Mouse (Mus musculus) heart, embryonic 11.5 days (tissue): ENCODE measurements around the gene S100g. TPM values are rescaled to one million over a fixed set of nuclear protein-coding genes. Genes with fewer than 3 reads are reported as not detected.

Experiments used
- ATAC-seq: fragments of 200-750 bp; cut with Nextera tagmentation; replicated peaks from 2 replicates; pipeline ENCODE4 v1.8.0; 2017; ENCODE audit warnings: moderate library complexity; ENCODE audit not compliant: insufficient number of reproducible peaks, low FRiP score, low TSS enrichment
- H3K27ac ChIP-seq: fragments of 300-500 bp; sonication (generic); 2 replicates; pipeline ENCODE4 v1.5.1; 2014; ENCODE audit warnings: mild to moderate bottlenecking, low read depth, low read length
- H3K27me3 ChIP-seq: fragments of 300-500 bp; sonication (generic); 2 replicates; pipeline ENCODE4 v1.6.1; 2014; ENCODE audit warnings: mild to moderate bottlenecking, low read length, mixed read lengths; ENCODE audit not compliant: control insufficient read depth, insufficient read depth
- H3K36me3 ChIP-seq: fragments of 300-500 bp; sonication (generic); 2 replicates; pipeline ENCODE4 v1.6.1; 2014; ENCODE audit warnings: mild to moderate bottlenecking, low read length, moderate library complexity, mixed read lengths; ENCODE audit not compliant: control insufficient read depth, insufficient read depth
- H3K4me1 ChIP-seq: fragments of 300-500 bp; sonication (generic); 2 replicates; pipeline ENCODE4 v1.6.1; 2014; ENCODE audit warnings: low read length; ENCODE audit not compliant: control insufficient read depth, insufficient read depth
- H3K4me2 ChIP-seq: fragments of 300-500 bp; sonication (generic); 2 replicates; pipeline ENCODE4 v1.6.1; 2014; ENCODE audit warnings: mild to moderate bottlenecking, moderate library complexity
- H3K4me3 ChIP-seq: fragments of 300-500 bp; sonication (generic); 2 replicates; pipeline ENCODE4 v1.5.1; 2014; ENCODE audit warnings: low read depth, low read length
- H3K9ac ChIP-seq: fragments of 300-500 bp; sonication (generic); 2 replicates; pipeline ENCODE4 v1.6.1; 2014; ENCODE audit warnings: mild to moderate bottlenecking, low read depth, low read length, moderate library complexity
- H3K9me3 ChIP-seq: fragments of 300-500 bp; sonication (generic); replicated peaks from 2 replicates; pipeline ENCODE4 v1.6.1; 2016; ENCODE audit warnings: low read length; ENCODE audit not compliant: control insufficient read depth
- WGBS: fragments of 180-500 bp; shearing (Covaris S2); extraction: QIAGEN DNeasy Blood & Tissue Kit; methylation state at CpG from one replicate; pipeline ENCODE4 v1.1.7; 2014; ENCODE audit not compliant: insufficient replicate concordance; 5-methylcytosine and 5-hydroxymethylcytosine counted together
- polyA plus RNA-seq: library from polyadenylated mRNA; unstranded; fragments of >200 nt; fragmentation: Nextera tagmentation; extraction: Ambion mirVana; gene quantifications from 2 replicates; pipeline ENCODE4 v1.2.1, GENCODE M21; 2014

S100g gene
- polyA plus RNA-seq, 1 experiment from 2014 or later, result 0.63 TPM

- WGBS, result 68% methylated on average over 1 of the region's 1 CpGs
- Histone ChIP-seq H3K27me3 (no peaks in the 10 kb centered on the region), H3K9me3 (no peaks in the 10 kb centered on the region)
Measured at GRCm38 (mm10) chrX:162942027-162942426, 22.4 kb downstream of the S100g start.

DNA sequence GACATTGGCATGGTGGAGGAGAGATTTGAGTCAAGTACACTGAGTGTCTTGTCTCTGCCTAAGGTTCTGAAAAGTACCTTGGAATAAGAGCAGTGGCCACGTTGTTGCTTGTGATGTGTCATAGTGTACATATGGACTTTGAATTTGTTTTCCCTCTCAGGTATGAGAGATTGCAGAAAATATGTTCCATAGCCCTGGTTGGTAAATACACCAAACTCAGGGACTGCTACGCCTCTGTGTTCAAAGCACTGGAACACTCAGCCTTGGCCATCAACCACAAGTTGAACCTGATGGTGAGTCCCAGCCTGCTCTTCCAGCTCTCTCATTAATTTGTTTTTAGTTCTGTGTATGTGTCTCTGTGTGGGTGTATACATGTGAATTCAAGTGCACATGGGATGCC lies 32.9 kb downstream of the S100g start:
- WGBS, result 85% methylated on average over 2 of the region's 2 CpGs
- Histone ChIP-seq H3K4me2 (no peak overlapping the region), H3K4me3 (no peak overlapping the region), H3K9ac (no peak overlapping the region), H3K27ac (no peak overlapping the region), H3K4me1 (no peaks in the 10 kb centered on the region), H3K27me3 (no peaks in the 10 kb centered on the region), H3K9me3 (no peaks in the 10 kb centered on the region), H3K36me3 (no peaks in the 10 kb centered on the region)
- no peak for ATAC-seq

More at GRCm38 (mm10) chrX:162942027-162942426, 22.4 kb downstream of the S100g start:
- Histone ChIP-seq H3K9ac (no peak overlapping the region), H3K4me3 (no peak overlapping the region), H3K27ac (no peak overlapping the region), H3K36me3 (no peaks in the 10 kb centered on the region), H3K4me2 (no peak overlapping the region), H3K4me1 (no peaks in the 10 kb centered on the region)
- no peak for ATAC-seq

GRCm38 (mm10) chrX:162921487-162922125 lies 42.8 kb downstream of the S100g start:
- no peak for ATAC-seq
- Histone ChIP-seq H3K9ac (no peak overlapping the region), H3K9me3 (no peaks in the 10 kb centered on the region), H3K4me2 (no peak overlapping the region), H3K4me1 (no peaks in the 10 kb centered on the region), H3K4me3 (no peak overlapping the region), H3K36me3 (no peaks in the 10 kb centered on the region), H3K27me3 (no peaks in the 10 kb centered on the region), H3K27ac (no peak overlapping the region)
- 91% methylated on average over 8 of the region's 8 CpGs for WGBS

DNA sequence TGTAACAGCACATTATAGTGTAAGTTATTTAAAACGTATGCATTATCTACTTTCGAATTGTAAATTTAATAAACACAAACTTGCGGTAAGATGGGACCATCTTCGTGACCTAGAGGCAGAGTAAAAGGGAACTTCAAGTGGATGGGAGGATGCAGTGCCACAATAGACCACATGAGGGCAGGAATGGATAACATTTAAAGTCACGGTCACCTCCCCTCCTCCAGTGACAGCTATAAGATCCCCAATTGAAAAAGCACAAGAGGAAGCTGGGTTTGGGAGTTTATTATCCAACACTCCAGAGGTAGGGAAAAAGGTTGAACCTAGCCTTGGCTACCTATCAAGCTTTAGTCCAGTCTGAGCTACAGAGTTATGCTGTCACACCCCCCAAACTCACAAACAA lies 48.7 kb downstream of the S100g start:
- Histone ChIP-seq H3K4me1 (no peaks in the 10 kb centered on the region), H3K27ac (no peak overlapping the region), H3K9ac (no peak overlapping the region), H3K4me3 (no peak overlapping the region), H3K9me3 (no peaks in the 10 kb centered on the region), H3K36me3 (peaks cover under 1% of the 10 kb centered on the region; the same call in 1 of the 2 replicates), H3K4me2 (no peak overlapping the region), H3K27me3 (no peaks in the 10 kb centered on the region)
- 35% methylated on average over 5 of the region's 5 CpGs for WGBS
- no peak for ATAC-seq

DNA sequence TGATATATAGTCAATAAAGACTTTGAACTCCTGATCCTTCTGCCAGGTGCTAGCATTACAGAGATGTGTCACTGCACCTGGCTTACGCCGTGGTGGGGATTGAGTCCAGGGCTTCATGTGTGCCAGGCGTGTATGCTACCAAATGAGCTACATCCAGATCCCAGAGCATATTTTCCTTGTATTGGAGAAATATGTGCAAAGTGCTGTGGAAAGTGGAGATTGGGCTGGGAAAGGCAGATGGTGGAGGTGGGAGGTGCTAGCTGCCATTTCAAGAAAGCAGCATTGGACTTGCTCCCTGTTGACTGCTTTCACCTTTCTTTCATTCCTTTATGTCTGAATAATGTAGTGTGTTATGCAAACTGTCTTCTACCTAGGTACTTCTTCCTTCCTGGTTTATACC lies 50.7 kb downstream of the S100g start:
- WGBS, result 93% methylated on average over 3 of the region's 3 CpGs
- Histone ChIP-seq H3K27ac (no peak overlapping the region), H3K27me3 (no peaks in the 10 kb centered on the region), H3K4me3 (no peak overlapping the region), H3K9me3 (no peaks in the 10 kb centered on the region), H3K4me2 (no peak overlapping the region), H3K4me1 (no peaks in the 10 kb centered on the region), H3K9ac (no peak overlapping the region), H3K36me3 (peaks cover 2% of the 10 kb centered on the region; the same call in 1 of the 2 replicates)
- no peak for ATAC-seq

Other genes starting within 250 kb of the S100g start
- gene Rbbp7, start 204.2 kb downstream of the S100g start, polyA plus RNA-seq, result 441 and 477 TPM in 2 replicates
- gene Txlng, start 135.1 kb downstream of the S100g start, polyA plus RNA-seq, result 11.8 and 12.7 TPM in 2 replicates
- 30.9 and 33.0 TPM in 2 replicates for gene Syap1, start 76.2 kb downstream of the S100g start, polyA plus RNA-seq
- 57.5 and 69.2 TPM in 2 replicates for gene Ctps2, start 63.4 kb downstream of the S100g start, polyA plus RNA-seq